Mouse (Mus musculus): ENCODE results near the gene Lgr6.

- TF ChIP-seq CTCF (IDR thresholded peaks at IDR 0.05; ENCODE audit: low read depth) (no peak), EP300 (IDR thresholded peaks at IDR 0.05; ENCODE audit: low read depth) (no peak)
Observed at GRCm38 (mm10) chr1:134995437-134995836, 109.6 kb downstream of the Lgr6 start.

Measured in heart, postnatal 0 days (tissue).